Mouse (Mus musculus) adipocyte (in vitro differentiated cells): ENCODE measurements around the gene Rab11a.

Experiments used
- DNase-seq: peaks from one replicate; pipeline ENCODE4 v3.0.0-alpha.2; 2016; ENCODE audit warnings: low spot score

Gene Rab11a

GRCm38 (mm10) chr9:64737406-64738201 lies at the start of gene Rab11a:
Rab11a (minus strand) TSS chr9:64737758.
- peak; percentile 94 for DNase-seq

GRCm38 (mm10) chr9:64786216-64786905 lies 48.8 kb upstream of the Rab11a start:
- DNase-seq = no peak

- DNase-seq = peak; percentile 76
These were observed 47.3 kb upstream of the Rab11a start for GRCm38 (mm10) chr9:64784841-64785240.

- DNase-seq = no peak
These were observed 46.0 kb upstream of the Rab11a start for GRCm38 (mm10) chr9:64783511-64783910.

DNA sequence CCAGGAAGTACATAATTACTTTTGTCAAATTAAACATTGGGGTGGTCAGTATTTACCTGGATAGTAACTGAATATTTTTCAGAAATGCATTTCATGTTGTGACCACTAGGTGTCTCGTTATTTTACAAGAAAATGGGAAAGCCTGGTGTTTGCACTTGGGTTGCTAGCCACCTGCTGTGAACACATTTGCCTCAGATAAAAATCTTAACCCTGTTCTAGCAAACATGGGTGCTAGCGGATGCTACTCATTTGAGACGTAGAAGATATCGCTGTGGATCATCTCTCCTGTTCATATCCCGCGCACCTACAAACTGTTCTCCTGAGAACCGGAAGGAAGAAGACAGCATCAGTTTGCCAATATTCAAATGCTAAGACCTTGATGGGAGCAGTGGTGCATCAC lies 42.1 kb upstream of the Rab11a start:
- peak; percentile 55 for DNase-seq

- no peak for DNase-seq
These were observed 40.6 kb upstream of the Rab11a start for GRCm38 (mm10) chr9:64778151-64778550.

DNA sequence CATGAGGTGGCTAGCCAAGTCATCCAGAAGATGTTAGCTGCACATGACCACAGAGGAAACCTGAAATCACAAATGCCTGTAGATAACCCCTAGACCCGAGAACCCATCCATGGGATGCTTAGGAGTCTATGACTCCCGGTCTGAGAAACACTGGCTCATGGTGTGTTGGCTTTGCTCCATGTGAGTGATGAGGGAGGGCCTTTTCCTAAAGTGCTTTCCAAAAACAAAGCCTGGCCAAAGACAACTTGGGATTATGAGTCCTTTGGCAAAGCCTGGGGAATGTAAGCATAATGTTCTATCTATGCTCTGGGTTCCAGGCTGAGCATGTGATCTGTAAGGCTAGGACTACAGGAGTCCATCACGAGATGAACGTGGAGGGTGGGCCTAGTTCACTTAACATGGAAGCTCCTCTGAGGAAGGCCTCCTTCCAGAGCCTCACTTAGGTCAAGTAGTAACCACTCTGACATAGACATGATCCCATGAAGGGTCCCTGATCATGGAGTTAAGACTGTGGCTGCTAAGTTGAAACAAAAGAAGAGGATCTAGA lies 40.0 kb upstream of the Rab11a start:
- no peak for DNase-seq

GRCm38 (mm10) chr9:64775491-64775890 lies 37.9 kb upstream of the Rab11a start:
- DNase-seq = no peak

DNA sequence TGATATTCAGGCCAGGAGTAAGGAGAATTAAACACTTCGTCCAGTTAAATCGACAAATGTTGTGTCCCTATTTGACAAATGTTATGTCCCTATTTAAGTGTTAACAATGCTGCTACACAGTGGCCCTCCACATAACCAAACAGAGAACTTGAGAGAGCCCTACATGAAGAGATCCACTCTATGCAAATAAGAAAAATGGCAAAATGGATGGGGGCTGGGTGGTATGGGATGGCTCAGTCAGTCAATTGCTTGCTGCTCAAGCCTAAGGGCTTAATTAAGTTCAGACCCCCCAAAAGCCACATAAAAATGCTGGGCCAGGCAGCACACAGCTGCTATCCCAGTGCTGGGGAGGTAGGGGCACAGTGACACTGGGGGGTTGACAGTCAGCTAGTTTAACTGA lies 37.3 kb upstream of the Rab11a start:
- no peak for DNase-seq

- DNase-seq = peak; percentile 51
These were observed 36.9 kb upstream of the Rab11a start for GRCm38 (mm10) chr9:64774411-64774811.

GRCm38 (mm10) chr9:64773936-64774335 lies 36.4 kb upstream of the Rab11a start:
- DNase-seq = no peak

DNA sequence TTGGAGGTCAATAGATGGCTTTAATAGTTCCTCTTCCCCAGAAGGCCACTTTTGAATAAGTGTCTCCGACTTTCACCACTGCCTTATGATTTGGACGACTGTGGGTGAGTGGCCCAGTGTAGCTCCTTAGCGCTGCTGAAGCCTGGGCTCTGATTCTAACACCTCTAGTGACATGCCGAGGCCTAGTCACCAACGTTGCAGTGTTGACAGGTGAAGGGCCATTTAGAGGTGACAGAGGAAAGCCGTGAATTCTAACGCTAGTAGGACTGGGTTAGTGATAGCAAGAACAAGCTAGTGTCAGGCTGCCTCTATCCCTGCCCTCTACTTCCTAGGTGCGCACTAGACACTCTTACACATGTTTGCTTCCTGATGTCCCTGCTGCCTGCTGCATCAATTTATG lies 35.7 kb upstream of the Rab11a start:
- no peak for DNase-seq

DNA sequence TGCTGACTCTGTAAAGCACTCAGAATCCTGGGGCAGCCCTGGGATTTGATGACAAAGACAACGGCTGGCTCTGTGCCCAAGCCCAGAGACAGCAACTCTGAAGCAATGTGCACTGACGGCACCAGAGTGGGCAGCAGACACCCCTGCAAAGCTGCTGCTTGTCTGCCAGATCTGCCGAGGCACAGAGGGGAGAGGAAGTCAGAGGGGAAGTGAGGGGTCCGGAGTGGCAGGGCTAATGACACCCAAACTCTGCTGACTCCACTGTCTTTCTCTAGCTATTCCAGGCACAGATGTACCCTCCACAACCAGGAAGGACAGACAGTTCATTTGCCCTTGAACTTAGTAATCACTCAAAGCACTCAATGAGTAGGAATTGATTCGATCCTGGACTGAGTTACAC lies 33.7 kb upstream of the Rab11a start:
- no peak for DNase-seq

- DNase-seq = no peak
These were observed 32.9 kb upstream of the Rab11a start for GRCm38 (mm10) chr9:64770411-64770849.

- DNase-seq = no peak
These were observed 32.4 kb upstream of the Rab11a start for GRCm38 (mm10) chr9:64769911-64770310.

GRCm38 (mm10) chr9:64769066-64769695 lies 31.6 kb upstream of the Rab11a start:
- DNase-seq = peak; percentile 70

- DNase-seq = no peak
These were observed 30.2 kb upstream of the Rab11a start for GRCm38 (mm10) chr9:64767796-64768195.

- DNase-seq = no peak
These were observed 28.6 kb upstream of the Rab11a start for GRCm38 (mm10) chr9:64766136-64766535.

DNA sequence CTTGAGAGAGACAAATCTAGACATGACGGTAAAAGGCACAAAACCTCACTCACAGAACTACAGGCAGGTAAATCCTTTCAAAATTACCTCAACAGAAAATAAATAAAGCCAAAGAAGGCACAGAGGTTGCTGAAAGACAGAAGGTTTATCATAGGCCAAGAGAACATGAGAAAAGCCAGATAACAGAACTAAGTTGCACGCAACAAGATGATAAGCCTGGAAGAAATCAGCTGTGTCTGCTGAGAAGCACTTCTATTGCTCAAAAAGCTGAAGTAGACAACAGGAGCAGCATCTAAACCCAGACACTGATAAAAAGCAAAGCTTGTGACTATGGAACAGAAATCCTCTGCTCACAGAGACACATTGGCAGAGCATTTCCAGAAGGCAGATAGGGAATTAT lies 27.3 kb upstream of the Rab11a start:
- DNase-seq = no peak

DNA sequence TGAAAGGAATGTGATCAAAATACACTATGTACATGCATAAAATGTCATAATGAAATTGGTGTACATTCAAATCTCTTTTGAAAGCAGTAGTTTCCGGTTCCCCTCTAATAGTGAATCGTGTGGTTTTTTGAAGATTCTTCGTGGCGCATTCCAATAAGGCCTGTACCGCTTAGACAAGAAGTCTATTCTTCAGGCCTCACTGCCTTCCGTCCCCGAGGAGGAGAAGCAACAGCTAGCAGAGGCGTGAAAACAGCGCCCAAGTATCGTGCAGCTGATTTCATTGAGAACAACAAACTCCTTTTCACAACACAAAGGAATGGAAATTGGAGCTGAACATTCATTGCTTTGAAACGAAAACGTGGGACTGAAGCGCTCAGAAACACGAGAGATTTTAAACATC lies 20.5 kb upstream of the Rab11a start:
- no peak for DNase-seq

- no peak for DNase-seq
These were observed 15.0 kb upstream of the Rab11a start for GRCm38 (mm10) chr9:64752575-64752974.

GRCm38 (mm10) chr9:64749314-64749713 lies 11.8 kb upstream of the Rab11a start:
- no peak for DNase-seq

GRCm38 (mm10) chr9:64747735-64748134 lies 10.2 kb upstream of the Rab11a start:
- no peak for DNase-seq
